Mouse (Mus musculus): ENCODE measurements around the gene Rhot2. TPM values are rescaled to one million over a fixed set of nuclear protein-coding genes. Genes with fewer than 3 reads are reported as not detected.
A peak's percentile ranks its signal among the peaks of the same experiment; 100 is the strongest.

The Rhot2 gene
- polyA plus RNA-seq, 1 experiment, result 62.0 TPM

DNA sequence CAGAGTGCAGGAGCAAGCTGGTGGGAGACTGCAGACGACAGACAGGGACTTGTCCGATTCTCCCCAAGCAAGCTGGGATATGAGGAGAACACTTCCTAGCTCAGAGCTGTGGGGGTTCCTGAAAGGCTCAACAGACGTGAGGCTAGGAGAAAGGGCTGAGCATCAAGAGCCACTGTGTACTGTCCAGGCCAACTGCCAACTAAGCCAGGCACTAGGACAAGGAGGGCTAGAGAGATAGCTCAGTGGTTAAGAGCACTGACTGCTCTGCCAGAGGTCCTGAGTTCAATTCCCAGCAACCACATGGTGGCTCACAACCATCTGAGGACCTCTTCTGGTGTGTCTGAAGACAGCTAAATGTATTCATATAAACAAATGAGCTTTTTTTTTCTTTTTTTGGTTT, 2.1 kb downstream of the Rhot2 start:
- no peak for DNase-seq (ENCODE audit: low spot score)

DNA sequence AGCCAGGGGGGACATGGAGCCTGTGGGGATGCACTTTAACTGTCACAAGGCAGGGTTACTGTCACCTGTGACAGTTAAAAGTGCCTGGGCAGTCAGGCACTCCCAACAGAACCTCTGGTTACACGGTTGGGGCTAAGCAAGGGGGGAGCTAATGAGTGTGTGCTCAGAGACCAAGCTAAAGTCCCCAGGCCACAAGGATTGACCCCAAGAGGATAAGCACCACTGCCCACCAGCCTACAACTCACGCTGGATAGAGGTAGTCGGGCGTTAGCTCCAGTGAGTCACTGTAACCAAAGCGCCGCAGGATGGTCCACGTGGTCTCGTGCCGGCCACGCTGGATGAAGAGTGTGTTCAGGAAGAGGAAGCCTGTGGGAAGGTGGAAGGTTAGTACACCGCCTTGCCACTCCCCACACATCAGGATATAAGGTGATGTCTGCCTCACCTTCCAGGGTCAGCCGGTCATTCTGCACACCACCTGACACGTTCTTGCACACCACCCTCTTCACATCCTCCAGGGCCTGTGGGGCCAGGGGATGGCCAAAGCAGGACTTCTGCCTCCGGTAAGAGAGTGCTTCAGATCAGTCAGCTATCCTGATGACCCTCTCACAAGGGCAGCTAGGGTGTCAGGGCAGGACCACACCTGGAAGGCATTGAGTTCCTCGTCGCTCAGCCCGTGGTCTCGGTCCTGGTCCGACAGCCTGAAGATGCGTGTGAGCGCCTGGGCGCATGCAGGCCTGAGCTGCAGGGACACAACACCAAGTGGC, 3.4 kb downstream of the Rhot2 start, which contains the start of gene Gm20683:
Gm20683 (minus strand) TSS at position 647 of the 764 bp plus-strand sequence.
- no peak for DNase-seq (ENCODE audit: low spot score)

DNA sequence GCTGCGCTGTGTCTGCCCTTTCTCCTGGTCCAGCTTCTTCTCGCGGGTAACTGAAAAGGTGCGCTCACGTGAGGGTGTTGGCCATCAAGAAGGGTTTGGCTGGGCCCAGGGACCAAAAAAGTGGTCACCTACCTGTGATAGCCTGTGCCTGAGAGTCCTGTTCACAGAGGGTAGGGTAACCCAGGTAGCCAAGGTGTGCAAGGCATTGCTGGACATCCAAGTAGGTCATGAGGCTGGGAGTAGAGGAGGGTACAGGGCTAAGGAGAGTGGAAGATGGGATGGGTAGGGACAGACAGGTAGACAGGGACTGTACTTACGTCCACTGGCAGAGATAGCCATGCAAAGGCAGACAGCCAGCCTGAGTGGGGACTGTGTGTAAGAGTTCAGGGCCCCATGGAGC, 4.1 kb downstream of the Rhot2 start:
- DNase-seq (ENCODE audit: low spot score), result no peak

DNA sequence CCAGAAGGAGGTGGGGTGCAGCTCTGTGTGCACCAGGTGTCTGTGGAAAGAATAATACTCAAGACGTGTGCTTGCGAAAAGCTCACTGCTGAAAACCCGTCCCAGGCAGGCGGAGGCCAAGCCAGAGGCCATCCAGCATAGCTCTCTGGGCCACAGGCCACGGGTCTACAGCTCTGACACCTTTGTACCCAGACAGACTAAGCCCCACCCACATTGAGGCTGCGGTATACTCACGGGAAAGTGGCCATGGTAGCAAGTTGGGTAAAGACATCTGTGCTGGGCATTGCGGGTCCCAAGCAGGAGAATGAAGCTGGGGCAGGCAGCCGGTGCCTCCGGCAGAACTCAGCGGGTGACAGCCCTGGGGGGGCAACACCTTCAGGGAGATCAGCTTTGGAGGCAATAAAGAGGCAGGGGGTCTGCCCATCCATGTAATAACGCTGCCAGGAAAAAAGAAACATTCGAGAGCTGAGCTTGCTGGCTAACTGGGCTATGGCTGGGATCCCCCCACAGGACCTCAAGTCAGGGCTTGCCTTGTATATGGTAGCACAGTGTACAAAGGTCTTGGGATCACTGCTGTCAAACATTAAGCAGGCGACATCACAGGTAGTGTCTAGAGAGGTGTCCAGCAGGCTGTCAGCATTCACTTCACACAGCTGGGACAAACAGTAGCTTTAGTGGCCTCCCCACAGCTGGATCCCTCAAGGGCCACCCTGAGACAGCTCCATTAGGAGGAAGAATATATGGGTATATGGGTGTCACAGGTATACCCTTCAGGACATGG, 5.0 kb downstream of the Rhot2 start:
- DNase-seq (ENCODE audit: low spot score), result no peak

- DNase-seq (ENCODE audit: low spot score), result no peak
Observed at GRCm38 (mm10) chr17:25838904-25839303, 5.7 kb downstream of the Rhot2 start.

DNA sequence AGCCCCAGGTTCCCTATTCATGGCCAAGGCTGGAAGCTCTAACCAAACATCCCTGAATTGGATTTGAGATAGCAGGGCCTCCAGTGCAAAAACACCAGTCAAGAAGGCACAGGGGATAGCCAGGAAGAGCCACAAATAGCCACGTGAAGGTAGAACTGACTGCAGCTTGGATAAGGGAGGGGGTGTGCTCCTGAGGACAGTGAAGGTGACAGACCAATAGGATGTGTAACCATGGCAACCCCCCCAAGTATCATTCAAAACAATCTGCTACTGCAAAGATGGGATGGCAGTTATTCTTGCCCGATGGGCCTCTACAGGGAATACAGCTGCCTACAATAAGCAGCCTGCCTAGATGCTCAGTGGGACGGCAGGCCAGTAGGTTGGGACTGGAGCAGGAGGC, 7.1 kb downstream of the Rhot2 start:
- no peak for DNase-seq (ENCODE audit: low spot score)

- no peak for DNase-seq (ENCODE audit: low spot score)
Observed at GRCm38 (mm10) chr17:25837076-25837410, 7.6 kb downstream of the Rhot2 start, which contains the start of gene Rhbdl1. TSS of gene Rhbdl1 (minus strand) at chr17:25837295.

GRCm38 (mm10) chr17:25836397-25837075, 8.1 kb downstream of the Rhot2 start:
- no peak for DNase-seq (ENCODE audit: low spot score)

GRCm38 (mm10) chr17:25835816-25836215, 8.8 kb downstream of the Rhot2 start:
- no peak for DNase-seq (ENCODE audit: low spot score)

- DNase-seq (ENCODE audit: low spot score), result no peak
Observed at GRCm38 (mm10) chr17:25835301-25835700, 9.3 kb downstream of the Rhot2 start.

DNA sequence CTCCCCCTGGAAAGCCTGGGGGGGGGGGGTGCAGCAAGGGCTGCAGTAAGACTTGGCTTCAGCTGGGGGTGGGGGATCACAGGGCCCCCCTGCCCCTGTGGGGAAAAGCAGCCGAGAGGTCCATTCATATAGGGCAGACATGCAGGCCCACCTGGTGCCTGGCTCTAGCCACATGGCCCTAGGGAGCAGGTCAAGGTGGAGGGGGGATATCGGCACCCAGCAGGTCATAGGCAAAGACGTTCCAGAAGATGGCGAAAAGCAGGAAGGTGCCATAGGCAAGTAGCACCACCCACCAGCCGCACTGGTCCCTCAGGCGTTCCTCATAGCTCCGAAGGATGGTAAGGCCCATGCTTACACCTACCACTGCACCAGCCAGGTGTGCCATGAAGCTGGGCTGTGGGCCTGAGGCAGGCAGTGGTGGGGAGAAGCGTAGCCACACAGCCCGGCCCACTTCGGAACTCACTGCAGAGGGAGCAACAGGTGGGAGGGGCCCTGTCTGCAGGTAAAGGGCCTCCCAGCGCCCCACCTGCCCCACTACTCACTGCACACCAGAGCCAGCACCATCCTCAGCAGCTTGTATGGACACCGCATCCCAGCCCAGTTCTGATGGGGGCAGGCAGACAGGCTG, 9.9 kb downstream of the Rhot2 start:
- DNase-seq (ENCODE audit: low spot score), result no peak

DNA sequence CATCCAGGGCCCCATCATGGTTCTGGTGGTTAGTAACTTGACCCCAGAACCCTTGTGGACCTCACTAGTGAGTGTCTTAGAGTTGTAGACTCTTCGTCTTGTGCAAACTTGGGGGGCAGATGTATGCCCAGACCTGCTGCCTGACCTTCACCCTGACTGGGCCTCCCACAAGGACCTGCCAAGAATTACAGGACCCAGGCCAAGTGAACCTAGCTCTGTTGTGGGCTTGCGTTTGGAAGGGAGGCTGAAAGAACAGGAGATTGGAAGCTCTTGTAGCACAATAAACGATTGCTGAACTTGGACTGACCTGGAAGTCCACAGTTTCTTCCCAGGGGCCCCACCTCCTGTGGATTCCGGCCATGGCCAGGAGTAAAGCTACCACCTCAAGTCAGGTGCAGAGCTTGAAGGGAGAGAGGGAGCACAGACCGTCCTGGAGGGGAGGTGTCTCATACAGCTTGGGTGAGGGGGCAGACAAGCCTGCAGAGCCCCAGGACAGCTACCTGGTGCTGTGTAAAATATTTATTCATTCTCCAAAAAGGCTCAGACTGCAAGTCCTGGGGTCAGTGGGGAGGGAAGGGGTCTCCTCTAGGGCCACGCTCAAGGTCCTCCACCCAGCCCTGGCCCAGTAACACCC, 10.6 kb downstream of the Rhot2 start:
- DNase-seq (ENCODE audit: low spot score), result no peak

DNA sequence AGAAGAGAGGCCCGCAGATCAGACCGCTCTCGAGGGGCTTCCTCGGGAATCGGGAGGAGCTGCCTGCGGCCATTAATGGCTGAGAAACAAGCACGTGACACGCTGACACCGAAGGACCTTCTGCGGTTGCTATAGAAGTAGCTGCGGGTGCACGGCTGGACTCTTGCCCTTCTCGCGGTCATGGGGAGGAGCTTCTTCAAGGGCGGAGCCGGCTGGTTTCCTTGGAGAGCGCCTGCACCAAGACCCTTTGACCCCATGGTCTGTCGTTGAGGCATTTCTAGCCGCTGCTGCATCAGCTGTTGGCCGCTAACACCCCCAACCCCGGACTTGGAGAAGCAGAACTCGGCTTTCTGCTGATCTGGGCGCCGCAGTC, 11.4 kb downstream of the Rhot2 start, which contains the start of gene Stub1:
Stub1 (minus strand) TSS at position 114 of the 373 bp plus-strand sequence.
- DNase-seq (ENCODE audit: low spot score), result no peak

GRCm38 (mm10) chr17:25832436-25833290, 12.0 kb downstream of the Rhot2 start:
- peak; percentile 98 for DNase-seq (ENCODE audit: low spot score)

- no peak for DNase-seq (ENCODE audit: low spot score)
Observed at GRCm38 (mm10) chr17:25831451-25832281, 13.0 kb downstream of the Rhot2 start.

GRCm38 (mm10) chr17:25830806-25831431, 13.7 kb downstream of the Rhot2 start:
- no peak for DNase-seq (ENCODE audit: low spot score)

- DNase-seq (ENCODE audit: low spot score), result no peak
Observed at GRCm38 (mm10) chr17:25830200-25830753, 14.4 kb downstream of the Rhot2 start.

GRCm38 (mm10) chr17:25829558-25830017, 15.1 kb downstream of the Rhot2 start:
- no peak for DNase-seq (ENCODE audit: low spot score)

All from urinary bladder, adult 2 months (tissue).